Mouse (Mus musculus): ENCODE measurements at regions not wholly inside any gene's neighbourhood (a gene's known extent, or its start where the extent isn't known, plus 50 kb on each side); places are given as distances from the start of the nearest gene placed in this dataset.

DNA sequence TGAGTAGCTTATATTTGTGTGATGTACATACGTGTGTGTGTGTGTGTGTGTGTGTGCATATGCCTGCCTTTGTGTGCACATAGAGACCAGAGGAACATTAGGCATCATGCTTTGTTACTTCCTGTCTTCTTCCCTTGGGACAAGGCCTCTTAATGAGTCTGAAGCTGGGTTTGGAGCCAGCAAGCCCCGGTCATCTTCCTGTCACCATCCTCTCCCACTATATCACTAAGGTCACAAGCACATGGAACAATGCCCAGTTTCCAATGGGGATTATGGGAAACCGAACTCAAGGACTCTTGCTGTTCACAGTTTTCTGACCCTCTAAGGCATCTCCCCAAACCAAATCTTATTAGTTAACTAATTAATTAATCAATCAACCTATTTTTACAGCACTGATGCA is 60.7 kb upstream of the Map4k3 start:
- DNase-seq, result no peak

DNA sequence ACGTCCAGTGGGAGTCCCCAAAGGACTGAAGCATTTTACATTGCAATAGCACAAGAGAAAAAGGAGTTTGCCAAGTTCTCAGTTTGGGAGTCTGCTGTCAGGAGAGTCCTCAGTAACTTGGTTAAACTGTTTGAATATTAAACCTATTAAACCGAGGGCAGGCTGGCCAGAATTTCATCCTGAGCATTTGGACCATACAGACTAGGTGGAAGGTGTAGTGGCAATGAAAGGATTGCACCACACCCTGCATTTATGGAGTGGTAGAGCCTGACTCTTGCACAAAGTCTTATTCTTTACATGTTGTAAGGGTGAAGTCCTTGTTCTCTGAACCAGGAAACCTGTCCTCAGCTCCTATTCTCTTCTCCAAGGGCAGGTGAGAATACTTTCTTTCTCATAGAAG is 58.6 kb upstream of the Map4k3 start:
- no peak for DNase-seq

DNA sequence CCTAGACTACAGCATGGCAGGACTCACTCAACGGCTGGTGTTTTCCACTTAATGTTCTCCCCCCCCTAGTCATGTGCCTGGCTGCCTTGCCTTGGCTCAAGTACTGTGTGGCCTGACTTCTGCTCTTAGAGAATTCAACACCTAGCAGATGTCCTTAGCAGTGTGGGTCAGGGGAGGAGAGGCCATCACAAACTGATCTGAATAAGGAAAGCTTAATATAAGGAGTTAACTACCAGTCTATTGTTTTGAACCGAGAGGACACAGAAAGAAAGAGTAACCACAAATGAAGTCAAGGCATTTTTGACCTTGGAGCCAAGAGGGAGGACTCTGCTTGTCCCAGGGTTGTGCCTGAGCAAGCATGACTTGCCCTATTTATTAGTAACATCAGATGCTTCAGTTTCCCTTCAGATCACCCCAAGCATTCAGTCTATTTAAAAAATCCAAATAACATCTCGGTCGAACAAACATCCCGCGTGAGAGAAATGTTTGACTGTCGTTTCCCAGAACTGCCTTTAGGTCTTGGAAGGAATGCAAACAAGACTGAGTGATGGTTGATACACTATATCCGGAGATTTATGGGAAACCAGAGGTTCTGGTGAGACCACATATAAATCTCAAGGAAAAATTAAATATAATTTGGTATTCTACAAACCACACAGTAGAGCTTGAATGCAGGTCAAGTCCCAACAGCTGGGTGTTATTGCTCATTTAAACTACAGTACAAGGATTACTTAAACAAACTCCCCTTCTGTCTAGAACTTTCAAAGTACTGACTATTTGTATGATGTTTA is 58.0 kb upstream of the Map4k3 start:
- DNase-seq, result no peak

- DNase-seq, result no peak
Observed at GRCm38 (mm10) chr17:80785476-80785875, 57.2 kb upstream of the Map4k3 start.

- no peak for DNase-seq
Observed at GRCm38 (mm10) chr17:80785049-80785448, 56.8 kb upstream of the Map4k3 start.

DNA sequence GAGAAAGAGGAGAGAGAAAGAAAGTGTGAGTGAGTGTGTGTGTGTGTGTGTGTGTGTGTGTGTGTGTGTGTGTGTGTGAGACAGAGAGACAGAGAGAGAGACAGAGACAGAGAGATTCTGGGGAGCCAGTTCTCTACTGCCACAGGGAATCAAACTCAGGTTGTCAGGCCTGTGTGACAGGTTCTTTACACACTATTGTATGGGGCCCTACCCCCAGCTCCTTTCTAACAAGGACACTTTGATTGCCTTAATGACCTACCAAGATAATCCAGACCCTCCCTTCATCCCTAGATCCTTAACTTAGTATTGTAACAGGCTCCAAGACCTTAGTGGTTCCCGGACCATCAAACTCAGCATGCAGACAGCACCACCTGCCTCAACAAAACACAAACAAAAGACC is 53.9 kb upstream of the Map4k3 start:
- no peak for DNase-seq

DNA sequence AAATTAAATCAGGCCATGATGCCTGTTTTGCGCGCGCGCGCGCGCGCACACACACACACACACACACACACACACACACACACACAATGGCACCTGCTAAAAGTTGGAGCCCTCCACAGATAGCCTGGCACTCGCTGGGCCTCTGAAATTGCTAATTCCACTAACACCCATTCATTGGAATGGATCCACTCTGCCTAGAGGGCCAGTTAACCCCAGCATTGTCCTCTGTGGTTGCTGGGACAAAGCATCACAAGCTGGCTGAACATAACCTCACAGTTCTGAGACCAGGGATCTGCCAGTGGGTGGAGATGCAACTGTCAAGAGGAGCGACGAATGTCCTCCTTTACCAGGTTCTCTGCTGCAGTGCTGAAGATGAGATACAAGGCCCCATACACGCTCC is 53.3 kb upstream of the Map4k3 start:
- no peak for DNase-seq

DNA sequence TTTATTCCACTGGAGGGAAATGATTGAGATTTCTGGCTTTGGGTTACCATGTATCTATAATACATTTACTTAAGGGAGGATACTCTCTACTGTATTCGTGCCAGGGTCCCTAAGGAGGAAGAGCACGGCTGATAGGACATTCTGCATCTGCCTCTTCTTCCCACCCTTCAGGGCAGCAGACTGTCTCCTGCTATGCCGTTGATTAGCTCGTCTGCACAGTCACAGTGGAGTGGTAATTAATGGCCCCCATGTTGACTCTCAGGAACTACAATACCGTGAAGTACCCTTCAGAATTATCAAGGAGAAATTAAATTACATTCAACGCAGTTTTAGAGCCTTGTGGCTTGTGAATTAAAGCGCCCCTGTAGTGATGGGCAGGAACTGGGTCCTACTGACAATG is 52.0 kb upstream of the Map4k3 start:
- no peak for DNase-seq

GRCm38 (mm10) chr17:80779782-80780181 is 51.5 kb upstream of the Map4k3 start:
- no peak for DNase-seq

All from cerebellum, adult 11-12 months (tissue).